ENCODE assay signal across 8 mouse cellular contexts in genomic region chr8:47287201-47287621, GRCm38 (mm10).
A peak's percentile ranks its signal among the peaks of the same experiment; 100 is the strongest.
DNase-seq lines count a peak whose midpoint lies in the region; TF ChIP-seq lines count a peak whose summit lies in the region.

No protein-coding gene starts in this region.

- peak overlapping the region; percentile 1; the same call in 1 of the 2 replicates for H3K4me3 ChIP-seq in kidney, adult 2 months (ENCODE audit: insufficient read depth, low read depth, low read length)
- peak overlapping the region; percentile 96 for H3K4me3 ChIP-seq in limb, embryonic 10.5 days

- WGBS in kidney, adult 2 months = 66% methylated on average over 16 of the region's 16 CpGs
- under 1% methylated on average over 16 of the region's 16 CpGs for WGBS in limb, embryonic 10.5 days

- no peaks in the 10 kb centered on the region for H3K9me3 ChIP-seq in limb, embryonic 10.5 days (replicated peaks)

- TF ChIP-seq CTCF in kidney, adult 2 months (conservative IDR thresholded peaks at IDR 0.05; ENCODE audit: insufficient read depth, insufficient read length, low read depth, low read length) = no peak

- no peaks in the 10 kb centered on the region for H3K27me3 ChIP-seq in kidney, adult 2 months (replicated peaks; ENCODE audit: control insufficient read depth, insufficient read depth, low read length)
- H3K27me3 ChIP-seq in limb, embryonic 10.5 days (ENCODE audit: low read depth, poor library complexity, severe bottlenecking) = no peaks in the 10 kb centered on the region

- no peaks in the 10 kb centered on the region for H3K36me3 ChIP-seq in kidney, adult 2 months (ENCODE audit: control insufficient read depth, insufficient read depth, low read length)
- 0 out of 2 replicates have a peak, but pooled peaks cover 2% of the 10 kb centered on the region for H3K36me3 ChIP-seq in limb, embryonic 10.5 days

- no peak overlapping the region for H3K27ac ChIP-seq in kidney, adult 2 months (ENCODE audit: insufficient read depth, low read depth, low read length)
- peak overlapping the region; percentile 99 for H3K27ac ChIP-seq in limb, embryonic 10.5 days

- DNase-seq in kidney, adult 2 months = no peak
- DNase-seq in kidney, postnatal 14 days = no peak
- peak; percentile 54 for DNase-seq in cerebellum, adult 9-10 months
- peak; percentile 17 to 19 for DNase-seq in frontal cortex, postnatal 25 days (ENCODE audit: low spot score in 2 of 2)
- peak; percentile 60 for DNase-seq in limb, embryonic 10.5 days (ENCODE audit: low spot score)
- DNase-seq in right cerebral cortex, adult 18-20 months = peak; percentile 35
- DNase-seq in natural killer cell, adult 2 months (ENCODE audit: low spot score in 2 of 2) = no peak
- no peak for DNase-seq in spleen, postnatal 14 days (ENCODE audit: low spot score in 2 of 2)

- peaks cover 3% of the 10 kb centered on the region; the same call in 1 of the 2 replicates for H3K4me1 ChIP-seq in kidney, adult 2 months (ENCODE audit: control insufficient read depth, insufficient read depth, low read length)
- peaks cover 78% of the 10 kb centered on the region for H3K4me1 ChIP-seq in limb, embryonic 10.5 days

- TF ChIP-seq POLR2A in kidney, adult 2 months (IDR thresholded peaks at IDR 0.05; ENCODE audit: low read depth, low read length) = no peak

Comparison
In these comparisons a context has a peak if more than half of its experiments do, and no peak if none do; other contexts are left out.
1. DNase-seq: peak in cerebellum, adult 9-10 months (single experiment), frontal cortex, postnatal 25 days (2 of 2), limb, embryonic 10.5 days (single experiment) and right cerebral cortex, adult 18-20 months (single experiment); none in kidney, adult 2 months (single experiment), kidney, postnatal 14 days (single experiment), natural killer cell, adult 2 months (0 of 2) and spleen, postnatal 14 days (0 of 2).